Mouse (Mus musculus) CH12.LX (cell line): ENCODE measurements around the gene Rnf31.

ENCODE experiments used
- BHLHE40 ChIP-seq: IDR thresholded peaks from 2 replicates; pipeline ENCODE4 v1.6.1; 2011; ENCODE audit warnings: mild to moderate bottlenecking, low read depth, low read length, improper control_type of control experiment
- CTCF ChIP-seq, 2 experiments: IDR thresholded peaks in 1 of 2; conservative IDR thresholded peaks in 1 of 2; 2 replicates each; pipeline ENCODE4 v1.5.1; 2011 to 2012; ENCODE audit warnings: low read depth in 2 of 2, low read length in 2 of 2, improper control_type of control experiment in 1 of 2, inconsistent platforms in 1 of 2, mild to moderate bottlenecking in 1 of 2, moderate library complexity in 1 of 2
- MEF2A ChIP-seq: IDR thresholded peaks from 2 replicates; pipeline ENCODE4 v1.6.1; 2014; ENCODE audit warnings: low read depth, mild to moderate bottlenecking, inconsistent platforms, low read length, improper control_type of control experiment, borderline replicate concordance
- POLR2A ChIP-seq: IDR thresholded peaks from 2 replicates; pipeline ENCODE4 v1.6.1; 2011; ENCODE audit warnings: low read depth, mild to moderate bottlenecking, improper control_type of control experiment, low read length

GRCm38 (mm10) chr14:55643060-55643907, 51.8 kb downstream of the Rnf31 start, which contains the start of gene Tm9sf1:
- TF ChIP-seq POLR2A = peak; percentile 80
- TF ChIP-seq CTCF (conservative IDR thresholded peaks at IDR 0.05 in 1 of 2, IDR thresholded peaks at IDR 0.05 in 1 of 2; ENCODE audit: low read depth in 2 of 2, low read length in 2 of 2) = peak in 1 of 2 experiments; percentile 15; a peak in 2 of 4 replicates
- TF ChIP-seq MEF2A = peak; percentile 70
- peak; percentile 22; the same call in 1 of the 2 replicates for TF ChIP-seq BHLHE40
